Comparison of ENCODE assay signal across 21 mouse cellular contexts in genomic region chr7:70283166-70283565, GRCm38 (mm10).
"Had no signal": no experiment of that assay in that cellular context is flagged by ENCODE, and none has a peak within 500 bp of the region (broad histone marks: within the 10 kb centered on the region; RNA-seq: fewer than 3 reads in every experiment).

No protein-coding gene starts in this region.

- H3K4me3 ChIP-seq: kidney, embryonic 15.5 days; limb, embryonic 12.5 days; limb, embryonic 15.5 days; myocyte; neural tube, embryonic 13.5 days; stomach, embryonic 15.5 days had no signal

- H3K36me3 ChIP-seq: kidney, embryonic 15.5 days; limb, embryonic 12.5 days; limb, embryonic 15.5 days; neural tube, embryonic 13.5 days; stomach, embryonic 15.5 days had no signal

- H3K9me3 ChIP-seq: kidney, embryonic 15.5 days; limb, embryonic 12.5 days; limb, embryonic 15.5 days; neural tube, embryonic 13.5 days; stomach, embryonic 15.5 days had no signal

- ATAC-seq: liver, postnatal 0 days; lung, postnatal 0 days; midbrain, embryonic 16.5 days had no signal

- DNase-seq: kidney, adult 8-10 months; kidney, postnatal 10 days; kidney, postnatal 36 days; left cerebral cortex, postnatal 4 days; liver, postnatal 0 days; lung, embryonic 14.5 days; retina, postnatal 1 day; right cerebral cortex, postnatal 25 days; spleen, adult 18-20 months; thymus, postnatal 25 days had no signal

- H3K27ac ChIP-seq: kidney, embryonic 15.5 days; limb, embryonic 12.5 days; limb, embryonic 15.5 days; liver, embryonic 14.5 days; macrophage; neural tube, embryonic 13.5 days; stomach, embryonic 15.5 days had no signal

- H3K4me2 ChIP-seq: kidney, embryonic 15.5 days; limb, embryonic 12.5 days; limb, embryonic 15.5 days; liver, embryonic 11.5 days; lung, embryonic 14.5 days; neural tube, embryonic 13.5 days; stomach, embryonic 15.5 days had no signal

- H3K9ac ChIP-seq: kidney, embryonic 15.5 days; limb, embryonic 12.5 days; limb, embryonic 15.5 days; liver, embryonic 14.5 days; liver, postnatal 0 days; lung, embryonic 14.5 days; neural tube, embryonic 13.5 days; stomach, embryonic 15.5 days had no signal
